Mouse (Mus musculus) liver, embryonic 13.5 days (tissue): ENCODE measurements around the gene 4933402D24Rik. TPM values are rescaled to one million over a fixed set of nuclear protein-coding genes. Genes with fewer than 3 reads are reported as not detected.

Source experiments
- ATAC-seq: fragments of 200-750 bp; cut with Nextera tagmentation; 2 replicates; pipeline ENCODE4 v1.8.0; 2017; ENCODE audit warnings: low read depth, mild to moderate bottlenecking, moderate number of reproducible peaks, moderate library complexity
- DNase-seq: peaks from one replicate; pipeline ENCODE4 v3.0.0; 2022
- H3K27ac ChIP-seq: fragments of 300-500 bp; sonication (generic); 2 replicates; pipeline ENCODE4 v1.5.1; 2015; ENCODE audit warnings: moderate library complexity, mild to moderate bottlenecking, inconsistent platforms
- H3K27me3 ChIP-seq: fragments of 300-500 bp; sonication (generic); 2 replicates; pipeline ENCODE4 v1.6.1; 2015; ENCODE audit warnings: mild to moderate bottlenecking, inconsistent platforms
- H3K36me3 ChIP-seq: fragments of 300-500 bp; sonication (generic); 2 replicates; pipeline ENCODE4 v1.6.1; 2015; ENCODE audit warnings: mild to moderate bottlenecking, inconsistent platforms
- H3K4me1 ChIP-seq: fragments of 300-500 bp; sonication (generic); replicated peaks from 2 replicates; pipeline ENCODE4 v1.6.1; 2015; ENCODE audit warnings: inconsistent platforms
- H3K4me2 ChIP-seq: fragments of 300-500 bp; sonication (generic); 2 replicates; pipeline ENCODE4 v1.6.1; 2015; ENCODE audit warnings: inconsistent platforms, mild to moderate bottlenecking, moderate library complexity
- H3K4me3 ChIP-seq: fragments of 300-500 bp; sonication (generic); replicated peaks from 2 replicates; pipeline ENCODE4 v1.5.1; 2015; ENCODE audit warnings: mild to moderate bottlenecking, inconsistent platforms
- H3K9ac ChIP-seq: fragments of 300-500 bp; sonication (generic); 2 replicates; pipeline ENCODE4 v1.6.1; 2015; ENCODE audit warnings: mild to moderate bottlenecking, inconsistent platforms
- H3K9me3 ChIP-seq: fragments of 300-500 bp; sonication (generic); replicated peaks from 2 replicates; pipeline ENCODE4 v1.6.1; 2016; ENCODE audit warnings: inconsistent platforms
- WGBS: fragments of 180-500 bp; shearing (Covaris S2); methylation state at CpG from one replicate; pipeline ENCODE4 v1.1.7; 2015; ENCODE audit not compliant: insufficient replicate concordance; 5-methylcytosine and 5-hydroxymethylcytosine counted together
- polyA plus RNA-seq: library from polyadenylated mRNA; unstranded; fragments of >200 nt; fragmentation: Nextera tagmentation; extraction: Ambion mirVana; gene quantifications from 2 replicates; pipeline ENCODE4 v1.2.1, GENCODE M21; 2015

The 4933402D24Rik gene
- not detected in 2 replicates for polyA plus RNA-seq

DNA sequence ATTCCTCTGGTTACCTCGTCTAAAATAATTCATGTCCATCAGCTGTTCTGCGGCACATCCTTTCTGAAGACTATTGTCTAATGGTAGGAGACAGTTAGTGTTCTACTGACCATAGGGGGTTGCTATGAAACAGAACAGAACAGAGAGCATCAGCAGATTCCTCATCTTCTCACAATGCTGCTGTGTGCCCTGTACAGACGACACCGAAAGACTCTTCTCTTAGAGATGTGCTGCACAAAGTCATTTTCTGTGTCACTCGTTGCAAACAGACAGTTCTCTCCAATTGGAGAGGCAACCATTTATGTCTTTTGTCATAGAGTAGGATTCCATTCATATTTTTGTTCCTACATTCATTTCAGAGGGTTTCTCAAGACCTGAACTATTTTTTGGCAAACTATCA is at the start of gene 4933402D24Rik:
Gene 4933402D24Rik, minus strand, starts transcription at position 101 of the 400 bp plus-strand sequence.
- H3K27me3 ChIP-seq = no peaks in the 10 kb centered on the region
- H3K9ac ChIP-seq = no peak within 1 kb of the TSS
- no peak for ATAC-seq
- no peaks in the 10 kb centered on the region for H3K4me1 ChIP-seq
- 66% methylated on average over 5 of the region's 5 CpGs for whole genome bisulfite sequencing
- no peak within 1 kb of the TSS for H3K27ac ChIP-seq
- H3K4me3 ChIP-seq = no peak within 1 kb of the TSS
- no peak within 1 kb of the TSS for H3K4me2 ChIP-seq
- H3K9me3 ChIP-seq = no peaks in the 10 kb centered on the region
- DNase-seq = no peak
- no peaks in the 10 kb centered on the region for H3K36me3 ChIP-seq

DNA sequence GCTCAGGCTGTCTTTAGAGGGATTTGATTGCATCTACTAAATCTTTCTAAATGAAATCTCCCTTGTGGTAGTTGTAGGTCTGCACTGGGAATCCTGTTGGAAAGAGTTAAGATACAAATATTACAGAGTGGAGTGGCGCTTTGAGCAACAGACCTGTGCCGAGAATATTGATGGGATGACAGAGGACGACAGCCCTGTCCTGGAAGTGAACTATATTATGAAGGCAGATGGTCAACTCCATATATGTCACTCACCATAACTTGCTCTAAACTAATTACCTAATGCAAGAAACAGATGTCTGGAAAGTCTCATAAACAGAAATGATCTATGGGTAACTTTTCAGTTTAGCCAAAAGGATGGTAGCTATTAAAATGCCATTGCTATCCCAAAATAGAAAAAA is 39.5 kb upstream of the 4933402D24Rik start:
- no peaks in the 10 kb centered on the region for H3K4me1 ChIP-seq
- H3K9ac ChIP-seq = no peak overlapping the region
- no peaks in the 10 kb centered on the region for H3K27me3 ChIP-seq
- no peak overlapping the region for H3K4me3 ChIP-seq
- ATAC-seq (no peak), DNase-seq (no peak)
- no peak overlapping the region for H3K27ac ChIP-seq
- H3K4me2 ChIP-seq = no peak overlapping the region
- H3K9me3 ChIP-seq = no peaks in the 10 kb centered on the region
- WGBS = 55% methylated on average over 3 of the region's 3 CpGs
- H3K36me3 ChIP-seq = no peaks in the 10 kb centered on the region

DNA sequence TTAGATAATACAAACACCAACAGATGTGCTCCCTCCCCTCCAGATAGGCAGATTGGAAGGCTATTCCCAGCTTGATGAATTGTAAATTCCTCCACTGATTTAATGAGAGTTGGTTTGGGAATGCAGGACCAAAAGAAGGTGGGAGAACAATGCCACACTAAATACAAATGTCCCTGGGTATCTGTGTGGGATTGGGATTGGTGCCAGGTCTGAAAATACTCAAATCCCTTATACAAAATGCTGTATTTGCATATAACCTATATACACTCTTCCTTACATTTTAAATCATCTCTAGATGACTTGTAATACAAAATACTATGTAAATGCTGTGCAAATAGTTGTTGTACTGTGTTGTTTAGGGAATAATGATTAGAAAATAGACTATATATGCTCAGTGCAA is 36.0 kb upstream of the 4933402D24Rik start:
- H3K4me1 ChIP-seq = no peaks in the 10 kb centered on the region
- H3K36me3 ChIP-seq = no peaks in the 10 kb centered on the region
- H3K9ac ChIP-seq = no peak overlapping the region
- no peaks in the 10 kb centered on the region for H3K27me3 ChIP-seq
- DNase-seq (no peak), ATAC-seq (no peak)
- H3K27ac ChIP-seq = no peak overlapping the region
- H3K4me2 ChIP-seq = no peak overlapping the region
- no peak overlapping the region for H3K4me3 ChIP-seq
- no peaks in the 10 kb centered on the region for H3K9me3 ChIP-seq

DNA sequence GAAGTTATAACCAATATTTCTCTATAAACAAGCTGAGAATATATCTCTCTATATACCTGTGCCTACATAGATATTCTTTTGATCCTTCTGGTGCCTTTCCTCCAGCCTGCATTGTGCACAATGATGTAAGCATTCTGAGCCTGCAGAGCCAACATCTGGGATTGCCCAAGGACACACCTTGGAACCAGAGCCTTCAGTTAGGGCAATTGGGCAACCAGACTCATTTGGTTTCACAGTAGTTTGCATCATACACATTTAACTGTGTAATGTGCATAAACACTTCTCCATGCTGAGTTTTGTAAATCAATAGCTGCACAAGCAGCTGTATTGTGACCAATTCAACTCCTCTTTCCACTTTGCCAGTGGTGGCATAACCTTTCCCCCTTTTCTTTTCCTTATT is 25.3 kb upstream of the 4933402D24Rik start:
- Histone ChIP-seq H3K4me1 (no peaks in the 10 kb centered on the region), H3K9me3 (no peaks in the 10 kb centered on the region), H3K9ac (no peak overlapping the region), H3K27ac (no peak overlapping the region), H3K27me3 (no peaks in the 10 kb centered on the region), H3K4me3 (no peak overlapping the region), H3K36me3 (no peaks in the 10 kb centered on the region), H3K4me2 (no peak overlapping the region)
- DNase-seq (no peak), ATAC-seq (no peak)

DNA sequence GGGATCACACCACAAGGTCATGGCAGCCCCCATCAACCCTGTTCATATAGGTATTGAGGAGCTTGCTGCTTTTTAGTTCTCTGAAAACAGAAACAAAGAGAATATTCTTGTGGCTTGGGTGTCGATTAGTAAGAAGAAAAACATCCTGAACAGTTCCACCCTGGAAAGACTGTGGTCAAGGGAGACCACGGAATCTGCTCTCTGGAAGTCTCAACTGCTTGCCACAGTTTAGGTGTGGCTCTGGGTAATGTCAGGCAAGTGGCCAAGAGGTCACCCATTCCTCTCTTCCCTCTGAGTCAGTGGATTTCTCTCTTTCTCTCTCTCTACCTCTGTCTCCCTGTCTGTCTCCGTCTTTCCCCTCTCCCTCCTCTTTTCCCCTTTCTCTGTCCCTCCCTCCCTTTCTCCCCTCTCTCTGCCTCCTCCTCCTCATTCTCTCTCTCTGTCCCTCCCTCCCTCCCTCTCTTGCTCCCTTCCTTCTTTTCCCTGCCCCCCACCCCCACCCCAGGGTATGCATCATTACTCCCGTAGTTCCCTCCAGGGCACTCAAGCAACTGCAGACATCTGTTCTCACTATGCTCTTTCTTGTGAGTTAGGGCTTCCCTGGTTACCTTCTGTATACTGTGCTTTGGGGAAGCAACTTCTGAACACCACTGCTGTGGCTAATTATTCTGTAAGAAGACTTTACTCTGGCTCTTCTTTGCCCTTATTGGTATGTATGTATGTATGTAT is 8.0 kb upstream of the 4933402D24Rik start:
- 35% methylated on average over 4 of the region's 4 CpGs for WGBS
- Histone ChIP-seq H3K4me3 (no peak overlapping the region), H3K4me1 (no peaks in the 10 kb centered on the region), H3K9me3 (no peaks in the 10 kb centered on the region), H3K27ac (no peak overlapping the region), H3K4me2 (no peak overlapping the region), H3K36me3 (no peaks in the 10 kb centered on the region), H3K9ac (no peak overlapping the region), H3K27me3 (no peaks in the 10 kb centered on the region)
- DNase-seq = no peak
- no peak for ATAC-seq

DNA sequence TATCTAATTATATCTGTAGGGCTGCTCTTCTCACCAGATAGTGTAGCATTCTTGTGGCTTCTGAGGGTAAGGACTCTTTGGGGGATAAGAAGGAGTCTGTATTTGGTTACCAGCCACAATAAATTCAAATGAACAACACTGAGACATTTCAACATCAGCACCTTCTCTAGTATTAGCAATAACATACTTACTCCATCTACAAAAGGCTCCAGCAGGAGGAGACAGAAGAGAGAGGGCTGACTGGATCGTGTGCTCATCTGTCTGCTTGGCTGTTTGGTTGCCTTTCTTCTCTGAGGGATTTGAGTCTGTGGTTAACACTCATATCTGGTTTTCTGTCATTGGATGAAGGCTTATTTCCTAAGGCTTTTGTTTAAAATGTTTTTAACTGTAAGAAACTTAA is 7.3 kb upstream of the 4933402D24Rik start:
- H3K4me1 ChIP-seq = no peaks in the 10 kb centered on the region
- no peak overlapping the region for H3K27ac ChIP-seq
- no peak for ATAC-seq
- no peak overlapping the region for H3K4me3 ChIP-seq
- no peaks in the 10 kb centered on the region for H3K36me3 ChIP-seq
- H3K9me3 ChIP-seq = no peaks in the 10 kb centered on the region
- 21% methylated on average over 1 of the region's 1 CpGs for WGBS
- H3K4me2 ChIP-seq = no peak overlapping the region
- DNase-seq = no peak
- H3K27me3 ChIP-seq = no peaks in the 10 kb centered on the region
- H3K9ac ChIP-seq = no peak overlapping the region

DNA sequence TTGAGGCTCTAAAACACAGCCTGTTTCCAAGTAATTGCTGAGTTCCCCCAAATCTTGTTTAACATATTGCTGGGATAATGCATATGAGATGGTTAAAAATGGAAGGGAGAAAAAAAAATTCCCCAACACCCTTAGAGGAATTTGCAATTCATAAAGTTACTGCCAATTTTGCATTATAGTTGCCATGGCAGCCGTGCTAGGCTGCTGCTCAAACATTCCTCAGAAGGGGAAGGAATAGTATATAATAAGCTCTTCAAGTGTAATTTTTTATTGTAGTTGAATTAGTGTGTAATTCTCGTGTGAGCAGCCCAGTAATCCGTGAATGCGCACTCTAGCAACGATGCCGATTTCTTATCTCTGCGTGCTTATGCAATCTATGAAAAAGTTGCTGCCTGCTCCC is 1.2 kb upstream of the 4933402D24Rik start:
- H3K36me3 ChIP-seq = no peaks in the 10 kb centered on the region
- no peaks in the 10 kb centered on the region for H3K27me3 ChIP-seq
- DNase-seq = no peak
- no peaks in the 10 kb centered on the region for H3K4me1 ChIP-seq
- H3K9ac ChIP-seq = no peak overlapping the region
- no peak overlapping the region for H3K27ac ChIP-seq
- no peaks in the 10 kb centered on the region for H3K9me3 ChIP-seq
- WGBS = 78% methylated on average over 7 of the region's 7 CpGs
- H3K4me3 ChIP-seq = no peak overlapping the region
- no peak for ATAC-seq
- H3K4me2 ChIP-seq = no peak overlapping the region

DNA sequence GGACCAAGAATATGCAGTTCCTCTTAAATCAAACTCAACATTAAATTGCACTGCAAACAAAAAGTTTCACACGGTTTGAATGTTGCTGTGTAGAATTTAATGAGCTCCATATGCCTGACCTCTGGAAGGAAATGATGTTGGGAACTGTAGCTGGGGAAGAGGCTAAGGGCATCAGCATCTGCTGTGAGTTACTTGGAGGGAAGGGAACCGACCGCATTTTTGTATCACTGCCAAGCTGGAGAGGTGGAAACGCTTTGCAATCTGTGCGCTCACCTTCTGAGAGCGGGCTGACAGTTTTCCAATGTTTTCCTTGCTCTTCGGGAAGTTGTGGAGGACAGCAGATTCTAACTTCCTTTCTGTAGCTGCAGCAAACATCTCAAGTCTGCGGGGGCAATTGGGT is 955 bp downstream of the 4933402D24Rik start:
- Histone ChIP-seq H3K36me3 (no peaks in the 10 kb centered on the region), H3K4me1 (no peaks in the 10 kb centered on the region), H3K27ac (no peak overlapping the region), H3K27me3 (no peaks in the 10 kb centered on the region), H3K4me3 (no peak overlapping the region), H3K4me2 (no peak overlapping the region), H3K9me3 (no peaks in the 10 kb centered on the region), H3K9ac (no peak overlapping the region)
- DNase-seq (no peak), ATAC-seq (no peak)
- 61% methylated on average over 8 of the region's 8 CpGs for WGBS

DNA sequence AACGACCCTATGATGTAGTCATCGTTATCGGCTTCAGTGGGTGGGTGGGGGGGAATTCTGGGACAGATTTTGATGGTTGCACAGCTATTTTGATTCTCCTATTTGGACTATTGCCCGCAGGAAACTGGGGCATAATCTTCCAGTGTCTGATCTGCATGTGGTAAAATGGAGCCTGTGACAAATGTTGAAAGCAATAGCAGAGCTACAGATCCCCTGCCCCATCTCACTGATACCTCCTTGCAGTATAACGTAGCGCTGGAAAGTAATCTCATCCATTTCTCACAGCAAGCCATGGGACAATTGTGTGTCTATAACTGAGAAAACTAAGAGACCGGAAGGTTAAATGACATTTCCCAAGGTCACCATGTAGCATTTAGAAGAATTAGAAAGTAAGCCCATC is 4.7 kb downstream of the 4933402D24Rik start:
- ATAC-seq (no peak), DNase-seq (no peak)
- H3K9me3 ChIP-seq = no peaks in the 10 kb centered on the region
- H3K27ac ChIP-seq = no peak overlapping the region
- H3K27me3 ChIP-seq = no peaks in the 10 kb centered on the region
- no peak overlapping the region for H3K9ac ChIP-seq
- H3K4me1 ChIP-seq = no peaks in the 10 kb centered on the region
- no peak overlapping the region for H3K4me2 ChIP-seq
- 64% methylated on average over 7 of the region's 7 CpGs for WGBS
- no peak overlapping the region for H3K4me3 ChIP-seq
- H3K36me3 ChIP-seq = no peaks in the 10 kb centered on the region

DNA sequence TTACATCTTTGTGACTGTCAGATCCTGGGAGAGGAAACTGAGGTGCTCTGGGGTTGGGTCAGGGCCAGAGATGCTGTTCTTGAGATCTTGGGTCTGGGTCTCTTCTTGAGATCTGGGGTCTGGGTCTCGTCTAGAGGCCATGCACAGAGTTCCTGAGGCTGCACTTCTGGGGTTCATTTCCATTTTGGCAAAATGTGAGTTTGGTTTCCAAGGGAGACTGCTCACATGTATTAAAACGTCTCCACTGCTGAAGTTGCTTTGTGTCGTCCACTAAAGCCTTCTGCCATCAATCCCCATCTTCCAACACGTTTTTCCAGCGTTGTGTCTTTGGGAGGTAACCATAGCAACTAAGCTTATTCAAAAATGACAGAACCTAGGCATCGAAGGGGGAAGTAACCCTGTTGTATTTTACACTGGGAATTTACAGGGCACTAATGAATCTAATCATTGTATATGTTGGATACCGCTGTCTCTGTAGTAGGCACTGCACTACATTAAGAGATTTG is 5.1 kb downstream of the 4933402D24Rik start:
- WGBS = 42% methylated on average over 7 of the region's 7 CpGs
- no peaks in the 10 kb centered on the region for H3K27me3 ChIP-seq
- ATAC-seq = no peak

DNA sequence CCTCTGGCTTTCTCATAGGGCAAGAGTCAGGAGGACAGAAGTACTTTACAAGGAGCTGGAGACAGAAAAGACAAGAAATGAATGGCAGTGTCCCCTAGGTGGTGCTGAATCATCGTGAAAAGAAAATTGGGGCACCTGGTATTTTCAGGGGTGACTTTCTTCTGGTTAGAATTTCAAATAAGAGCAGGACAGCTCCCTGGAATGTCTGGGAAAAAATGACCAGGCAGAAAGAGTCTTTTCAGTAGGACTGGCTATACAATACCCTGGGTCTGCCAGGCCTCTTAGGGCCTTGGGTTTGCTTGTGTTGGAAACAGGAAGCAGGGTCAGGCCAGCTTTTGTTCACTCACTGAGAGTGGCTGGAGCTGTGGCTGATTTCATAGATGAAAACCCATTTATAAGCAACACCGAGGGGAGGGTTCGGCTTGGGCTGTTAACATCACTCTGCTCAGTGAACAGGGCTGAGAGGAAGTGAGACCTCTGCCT is 5.8 kb downstream of the 4933402D24Rik start:
- Histone ChIP-seq H3K4me1 (no peaks in the 10 kb centered on the region), H3K4me3 (no peak overlapping the region), H3K9ac (no peak overlapping the region), H3K9me3 (no peaks in the 10 kb centered on the region), H3K36me3 (no peaks in the 10 kb centered on the region), H3K4me2 (no peak overlapping the region), H3K27me3 (no peaks in the 10 kb centered on the region), H3K27ac (no peak overlapping the region)
- WGBS = 16% methylated on average over 3 of the region's 3 CpGs
- DNase-seq = no peak
- no peak for ATAC-seq

More for the DNA sequence above, 5.1 kb downstream of the 4933402D24Rik start:
- no peaks in the 10 kb centered on the region for H3K36me3 ChIP-seq
- H3K9ac ChIP-seq = no peak overlapping the region
- no peak overlapping the region for H3K27ac ChIP-seq
- H3K4me2 ChIP-seq = no peak overlapping the region
- no peaks in the 10 kb centered on the region for H3K9me3 ChIP-seq
- no peak overlapping the region for H3K4me3 ChIP-seq
- DNase-seq = no peak
- no peaks in the 10 kb centered on the region for H3K4me1 ChIP-seq

DNA sequence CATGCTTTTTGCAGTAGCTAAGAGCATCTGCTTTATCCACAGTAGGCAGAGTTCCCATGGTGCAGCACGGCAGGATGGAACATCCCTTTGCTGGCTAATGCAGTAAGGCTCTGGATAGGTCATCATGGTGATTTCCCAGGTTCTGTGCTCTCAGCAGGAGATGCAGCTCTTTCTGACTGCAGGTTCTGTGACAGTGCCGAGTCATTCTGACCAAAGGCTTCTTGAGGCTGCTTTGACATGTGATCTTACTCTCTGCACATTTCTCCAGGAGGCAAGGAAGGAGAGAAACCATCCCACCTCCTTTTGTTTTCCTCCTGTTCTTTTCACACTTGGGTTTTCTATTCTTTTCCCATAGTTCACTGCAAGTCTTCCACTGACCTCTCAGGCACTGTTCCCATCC is 13.1 kb downstream of the 4933402D24Rik start:
- H3K4me2 ChIP-seq = no peak overlapping the region
- no peak overlapping the region for H3K27ac ChIP-seq
- H3K9me3 ChIP-seq = no peaks in the 10 kb centered on the region
- 60% methylated on average over 2 of the region's 2 CpGs for WGBS
- H3K9ac ChIP-seq = no peak overlapping the region
- DNase-seq (no peak), ATAC-seq (no peak)
- no peaks in the 10 kb centered on the region for H3K4me1 ChIP-seq
- peaks cover 18% of the 10 kb centered on the region for H3K36me3 ChIP-seq
- H3K27me3 ChIP-seq = no peaks in the 10 kb centered on the region
- H3K4me3 ChIP-seq = no peak overlapping the region
